Mouse (Mus musculus) heart, embryonic 10.5 days (tissue): ENCODE results near the gene Pja2. TPM values are rescaled to one million over a fixed set of nuclear protein-coding genes. Genes with fewer than 3 reads are reported as not detected.
"Not testable (repeated sequence)": the region's sequence is repeated elsewhere in the genome, so short reads cannot be mapped to it uniquely, and the experiment has no call there.

Experiments used
- DNase-seq: peaks from one replicate; pipeline ENCODE4 v3.0.0-alpha.2; 2017; ENCODE audit warnings: low spot score
- H3K27ac ChIP-seq: fragments of 300-500 bp; sonication (generic); 2 replicates; pipeline ENCODE4 v1.5.1; 2016; ENCODE audit warnings: mild to moderate bottlenecking
- H3K27me3 ChIP-seq: fragments of 300-500 bp; sonication (generic); 2 replicates; pipeline ENCODE4 v1.6.1; 2016; ENCODE audit warnings: mild to moderate bottlenecking; ENCODE audit not compliant: poor library complexity, insufficient read depth, severe bottlenecking
- H3K36me3 ChIP-seq: fragments of 300-500 bp; sonication (generic); 2 replicates; pipeline ENCODE4 v1.6.1; 2016; ENCODE audit warnings: mild to moderate bottlenecking, moderate library complexity
- H3K4me1 ChIP-seq: fragments of 300-500 bp; sonication (generic); 2 replicates; pipeline ENCODE4 v1.6.1; 2016; ENCODE audit warnings: mild to moderate bottlenecking
- H3K4me3 ChIP-seq: fragments of 300-500 bp; sonication (generic); 2 replicates; pipeline ENCODE4 v1.5.1; 2016; ENCODE audit warnings: mild to moderate bottlenecking, moderate library complexity
- H3K9me3 ChIP-seq: fragments of 300-500 bp; sonication (generic); 2 replicates; pipeline ENCODE4 v1.6.1; 2016; ENCODE audit warnings: mild to moderate bottlenecking, moderate library complexity
- WGBS: fragments of 180-500 bp; shearing (Covaris S2); methylation state at CpG from one replicate; pipeline ENCODE4 v1.1.7; 2016; 5-methylcytosine and 5-hydroxymethylcytosine counted together
- microRNA-seq: library from miRNA; unstranded; fragments of <30 nt; microRNA quantifications from one replicate; pipeline ENCODE4, GENCODE M21; 2017
- polyA plus RNA-seq: library from polyadenylated mRNA; unstranded; fragments of >200 nt; fragmentation: Nextera tagmentation; extraction: Ambion mirVana; gene quantifications from 2 replicates; pipeline ENCODE4 v1.2.1, GENCODE M21; 2016

Gene Pja2
- polyA plus RNA-seq, 1 experiment from 2014 or later, result 70.9 TPM

GRCm38 (mm10) chr17:64274341-64275105, 57.2 kb downstream of the Pja2 start:
- Histone ChIP-seq H3K4me3 (no peak overlapping the region), H3K27ac (no peak overlapping the region), H3K27me3 (no peaks in the 10 kb centered on the region), H3K4me1 (peaks cover 36% of the 10 kb centered on the region), H3K9me3 (no peaks in the 10 kb centered on the region), H3K36me3 (peaks cover 18% of the 10 kb centered on the region)
- WGBS, result 65% methylated on average over 10 of the region's 10 CpGs
- DNase-seq, result no peak

- no peak overlapping the region for H3K27ac ChIP-seq
- no peaks in the 10 kb centered on the region for H3K9me3 ChIP-seq
- H3K4me1 ChIP-seq, result no peaks in the 10 kb centered on the region
- no peak for DNase-seq
- H3K4me3 ChIP-seq, result no peak overlapping the region
- no peaks in the 10 kb centered on the region for H3K27me3 ChIP-seq
- WGBS, result 79% methylated on average over 1 of the region's 1 CpGs
- peaks cover 3% of the 10 kb centered on the region; the same call in 1 of the 2 replicates for H3K36me3 ChIP-seq
Observed at GRCm38 (mm10) chr17:64260571-64260970, 71.1 kb downstream of the Pja2 start.

GRCm38 (mm10) chr17:64248246-64248645, 83.5 kb downstream of the Pja2 start:
- no peak overlapping the region for H3K4me3 ChIP-seq
- no peak for DNase-seq
- no peaks in the 10 kb centered on the region for H3K27me3 ChIP-seq
- no peaks in the 10 kb centered on the region; the same call in 1 of the 2 replicates for H3K4me1 ChIP-seq
- WGBS, result 64% methylated on average over 3 of the region's 3 CpGs
- no peaks in the 10 kb centered on the region for H3K9me3 ChIP-seq
- no peak overlapping the region for H3K27ac ChIP-seq
- H3K36me3 ChIP-seq, result no peaks in the 10 kb centered on the region

GRCm38 (mm10) chr17:64242898-64243297, 88.8 kb downstream of the Pja2 start:
- Histone ChIP-seq H3K9me3 (no peaks in the 10 kb centered on the region), H3K27ac (peak overlapping the region; percentile 12), H3K4me1 (peaks cover 6% of the 10 kb centered on the region; the same call in 1 of the 2 replicates), H3K4me3 (no peak overlapping the region), H3K36me3 (no peaks in the 10 kb centered on the region), H3K27me3 (no peaks in the 10 kb centered on the region)
- no peak for DNase-seq
- WGBS, result 62% methylated on average over 12 of the region's 12 CpGs

GRCm38 (mm10) chr17:64242310-64242859, 89.3 kb downstream of the Pja2 start:
- no peak overlapping the region for H3K4me3 ChIP-seq
- DNase-seq, result no peak
- no peaks in the 10 kb centered on the region for H3K9me3 ChIP-seq
- no peaks in the 10 kb centered on the region for H3K36me3 ChIP-seq
- no peaks in the 10 kb centered on the region for H3K27me3 ChIP-seq
- peak overlapping the region; percentile 12; the same call in 1 of the 2 replicates for H3K27ac ChIP-seq
- peaks cover 6% of the 10 kb centered on the region; the same call in 1 of the 2 replicates for H3K4me1 ChIP-seq
- 70% methylated on average over 9 of the region's 9 CpGs for WGBS

GRCm38 (mm10) chr17:64241544-64242292, 90.0 kb downstream of the Pja2 start:
- H3K27me3 ChIP-seq, result no peaks in the 10 kb centered on the region
- peaks cover 6% of the 10 kb centered on the region; the same call in 1 of the 2 replicates for H3K4me1 ChIP-seq
- H3K9me3 ChIP-seq, result no peaks in the 10 kb centered on the region
- no peaks in the 10 kb centered on the region for H3K36me3 ChIP-seq
- no peak overlapping the region for H3K4me3 ChIP-seq
- no peak for DNase-seq
- WGBS, result 88% methylated on average over 11 of the region's 11 CpGs
- no peak overlapping the region for H3K27ac ChIP-seq

- WGBS, result 58% methylated on average over 4 of the region's 4 CpGs
- no peak overlapping the region for H3K27ac ChIP-seq
Observed at GRCm38 (mm10) chr17:64232134-64232533, 99.6 kb downstream of the Pja2 start.

GRCm38 (mm10) chr17:64231637-64232036, 100.1 kb downstream of the Pja2 start:
- H3K4me1 ChIP-seq, H3K36me3 ChIP-seq, H3K9me3 ChIP-seq, H3K4me3 ChIP-seq, DNase-seq, H3K27ac ChIP-seq, H3K27me3 ChIP-seq: not testable (repeated sequence)
- WGBS, result 92% methylated on average over 4 of the region's 4 CpGs

More at GRCm38 (mm10) chr17:64232134-64232533, 99.6 kb downstream of the Pja2 start:
- no peak for DNase-seq
- H3K36me3 ChIP-seq, result no peaks in the 10 kb centered on the region
- no peaks in the 10 kb centered on the region for H3K4me1 ChIP-seq
- no peaks in the 10 kb centered on the region for H3K27me3 ChIP-seq
- no peaks in the 10 kb centered on the region for H3K9me3 ChIP-seq
- no peak overlapping the region for H3K4me3 ChIP-seq

- H3K36me3 ChIP-seq, result no peaks in the 10 kb centered on the region
- no peaks in the 10 kb centered on the region for H3K9me3 ChIP-seq
- no peaks in the 10 kb centered on the region for H3K27me3 ChIP-seq
- H3K27ac ChIP-seq, result no peak overlapping the region
- 75% methylated on average over 8 of the region's 8 CpGs for WGBS
- H3K4me1 ChIP-seq, result no peaks in the 10 kb centered on the region
- no peak overlapping the region for H3K4me3 ChIP-seq
- no peak for DNase-seq
Observed at GRCm38 (mm10) chr17:64231172-64231571, 100.5 kb downstream of the Pja2 start.

Small RNA genes lying within 50 kb of the gene (microRNA-seq; reads per million reads assigned to microRNA genes)
- not detected for gene Gm24194
